Mouse (Mus musculus) embryonic fibroblast, embryonic 13.5 days (primary cell): ENCODE measurements around the gene Adgre5.
A peak's percentile ranks its signal among the peaks of the same experiment; 100 is the strongest.

Source experiments
- CTCF ChIP-seq: IDR thresholded peaks from 2 replicates; pipeline ENCODE4 v1.5.1; 2011; ENCODE audit warnings: mild to moderate bottlenecking, control low read depth, low read length, moderate library complexity, borderline replicate concordance; ENCODE audit not compliant: insufficient read depth
- POLR2A ChIP-seq: IDR thresholded peaks from 2 replicates; pipeline ENCODE4 v1.6.1; 2011; ENCODE audit warnings: low read depth, mild to moderate bottlenecking, control low read depth, low read length, moderate library complexity

DNA sequence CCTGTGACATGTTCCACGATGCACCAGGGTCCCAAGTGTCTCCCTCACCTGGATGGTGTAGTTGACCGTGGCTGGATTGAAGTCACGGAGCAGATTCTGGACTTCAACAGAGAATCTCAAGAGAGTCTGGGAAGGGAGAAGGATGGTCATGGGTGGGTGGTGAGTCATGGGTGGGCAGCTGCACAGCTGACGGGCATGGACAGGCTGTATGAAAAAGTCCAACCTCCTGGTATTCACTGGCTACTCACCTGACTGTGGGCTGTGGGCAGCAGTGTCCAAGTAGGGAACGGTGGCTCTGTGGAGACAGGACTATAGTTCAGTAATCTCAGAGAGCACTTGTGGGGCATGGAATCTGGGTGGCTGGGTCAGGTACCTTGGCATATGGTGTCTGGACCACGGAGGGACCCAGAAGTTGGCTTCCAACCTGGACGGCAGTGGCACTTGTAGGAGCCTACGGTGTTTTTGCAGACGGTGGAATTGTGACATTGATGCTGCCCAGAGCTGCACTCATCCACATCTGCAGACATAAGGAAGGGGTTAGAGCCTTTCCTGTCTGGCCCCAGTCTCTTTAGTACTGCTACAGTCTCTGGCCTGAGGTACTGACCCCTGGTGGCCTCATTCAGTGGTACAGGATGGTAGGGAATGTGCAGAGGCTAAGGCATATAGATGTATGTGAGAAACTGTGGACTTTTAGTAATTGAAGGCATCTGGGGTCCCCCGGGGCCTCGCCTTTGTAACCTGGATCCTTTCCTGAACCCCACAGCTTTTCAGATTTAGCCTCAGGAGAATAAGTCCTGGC is 11.9 kb downstream of the Adgre5 start:
- TF ChIP-seq CTCF (peak; percentile 43; the same call in 1 of the 2 replicates), POLR2A (no peak)
